Mouse (Mus musculus) layer of hippocampus, postnatal 14 days (tissue): ENCODE results near the gene Rsl24d1. TPM values are rescaled to one million over a fixed set of nuclear protein-coding genes. Genes with fewer than 3 reads are reported as not detected.

Source experiments
- total RNA-seq, 2 experiments: library from RNA; stranded (reverse); gene quantifications; 2 replicates each; pipeline ENCODE4 v1.2.3; 2021

The Rsl24d1 gene
- total RNA-seq, 2 experiments from 2014 or later, result 60.6 to 64.0 TPM

Other genes with a start within 250 kb of the Rsl24d1 start
- 10 to 100 TPM; 26.0 to 28.6 TPM for gene Pygo1, start 187.8 kb upstream of the Rsl24d1 start, total RNA-seq
- gene Dyx1c1, start 154.6 kb upstream of the Rsl24d1 start, total RNA-seq, result 1 to 10 TPM; 2.8 to 2.9 TPM
- gene Gm44503, start 154.6 kb upstream of the Rsl24d1 start, total RNA-seq, result not detected
- 10 to 100 TPM; 10.1 to 11.1 TPM for gene Ccpg1os, start 128.0 kb upstream of the Rsl24d1 start, total RNA-seq
- gene Ccpg1, start 128.0 kb upstream of the Rsl24d1 start, total RNA-seq, result 100 to 1,000 TPM; 135 to 140 TPM
- gene Pigb, start 73.0 kb upstream of the Rsl24d1 start, total RNA-seq, result 10 to 100 TPM; 15.3 to 16.4 TPM
- gene Rab27a, start 68.6 kb upstream of the Rsl24d1 start, total RNA-seq, result 1 to 10 TPM; 8.3 to 9.1 TPM
- 1 to 10 TPM; 3.0 to 3.9 TPM for gene Khdc3, start 11.6 kb upstream of the Rsl24d1 start, total RNA-seq
- gene Gm20509, start 11.0 kb upstream of the Rsl24d1 start, total RNA-seq, result under 1 TPM; 0.79 to 0.90 TPM